Mouse (Mus musculus) cerebellum, adult 2 months (tissue): Measurements from ENCODE around the gene Barx1. TPM values are rescaled to one million over a fixed set of nuclear protein-coding genes. Genes with fewer than 3 reads are reported as not detected.

Experiments
- DNase-seq, 2 experiments: peaks; one replicate each; pipeline ENCODE4 v3.0.0; 2021
- H3K27ac ChIP-seq: fragments of 200-500 bp; 2 replicates; pipeline ENCODE4 v1.5.1; 2012; ENCODE audit warnings: low read length, control low read depth, inconsistent platforms; ENCODE audit not compliant: insufficient read depth
- H3K27me3 ChIP-seq: fragments of 200-500 bp; 2 replicates; pipeline ENCODE4 v1.6.1; 2012; ENCODE audit warnings: inconsistent platforms, mild to moderate bottlenecking, low read length, moderate library complexity; ENCODE audit not compliant: control insufficient read depth, insufficient read depth
- H3K4me1 ChIP-seq: fragments of 200-500 bp; 2 replicates; pipeline ENCODE4 v1.6.1; 2011; ENCODE audit warnings: low read length; ENCODE audit not compliant: control insufficient read depth, insufficient read depth
- H3K4me3 ChIP-seq: fragments of 200-500 bp; replicated peaks from 2 replicates; pipeline ENCODE3; 2011; ENCODE audit warnings: mild to moderate bottlenecking, low read depth, low read length, control low read depth; ENCODE audit not compliant: insufficient read depth
- CTCF ChIP-seq: fragments of 200-500 bp; IDR thresholded peaks from 2 replicates; pipeline ENCODE4 v1.5.1; 2011; ENCODE audit warnings: low read depth, mild to moderate bottlenecking, control low read depth, low read length, moderate library complexity, borderline replicate concordance; ENCODE audit not compliant: insufficient read depth
- POLR2A ChIP-seq: fragments of 200-500 bp; IDR thresholded peaks from 2 replicates; pipeline ENCODE4 v1.6.1; 2011; ENCODE audit warnings: low read length, control low read depth, borderline replicate concordance; ENCODE audit not compliant: insufficient read depth
- WGBS: fragments of 180-500 bp; shearing (Covaris S2); methylation state at CpG from one replicate; pipeline ENCODE4 v1.1.7; 2018; 5-methylcytosine and 5-hydroxymethylcytosine counted together
- polyA plus RNA-seq: library from polyadenylated mRNA; depleted of rRNA; stranded (reverse); fragments of >200 nt; gene quantifications from 2 replicates; pipeline ENCODE4 v1.2.3, GENCODE M21; 2012

Gene Barx1
- polyA plus RNA-seq, 1 experiment = not detected

- DNase-seq = no peak
- H3K27me3 ChIP-seq = peaks cover 39% of the 10 kb centered on the region; the same call in 1 of the 2 replicates
- no peak overlapping the region for H3K4me3 ChIP-seq
- TF ChIP-seq CTCF (no peak), POLR2A (no peak)
- H3K27ac ChIP-seq = no peak overlapping the region
- WGBS = 3% methylated on average over 1 of the region's 1 CpGs
- H3K4me1 ChIP-seq = peaks cover 4% of the 10 kb centered on the region; the same call in 1 of the 2 replicates
Measured at GRCm38 (mm10) chr13:48661561-48661960, 1.2 kb upstream of the Barx1 start.

DNA sequence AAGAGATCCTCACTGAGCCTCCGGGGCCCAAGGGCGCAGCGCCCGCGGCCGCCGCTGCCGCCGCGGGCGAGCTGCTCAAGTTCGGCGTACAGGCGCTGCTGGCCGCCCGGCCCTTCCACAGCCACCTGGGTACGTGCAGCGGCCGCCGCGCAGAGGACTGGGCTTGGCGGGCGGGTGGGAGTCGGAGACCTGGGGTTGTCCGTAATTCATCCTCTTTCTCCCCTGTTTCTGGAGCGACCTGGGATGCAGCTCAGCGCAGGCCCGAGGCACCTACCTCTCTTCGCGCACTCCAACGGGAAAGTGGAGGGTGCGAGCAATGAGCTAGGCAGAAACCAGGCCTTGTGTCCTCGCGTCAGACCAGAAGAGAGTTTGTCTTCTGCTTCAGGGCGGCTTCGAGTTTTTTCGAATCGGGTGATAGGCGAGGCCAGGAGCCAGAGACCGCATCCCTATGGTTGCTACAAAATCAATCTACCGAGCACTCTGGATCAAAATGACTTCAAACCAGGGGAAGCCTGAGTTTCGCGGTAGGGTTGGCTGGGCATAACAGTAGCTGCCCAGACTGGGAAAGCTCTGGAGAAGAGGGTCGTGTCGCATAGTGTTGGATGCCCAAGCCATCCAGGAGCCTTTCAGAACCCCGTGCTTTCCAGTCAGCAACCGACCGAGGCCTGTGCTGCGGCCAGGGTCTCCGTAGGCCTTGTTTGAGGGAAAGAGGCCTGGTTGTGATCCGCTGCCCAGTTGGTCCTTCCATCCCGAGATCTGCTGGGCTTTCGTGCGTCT is 601 bp downstream of the Barx1 start:
- H3K4me3 ChIP-seq = no peak overlapping the region
- peaks cover 4% of the 10 kb centered on the region; the same call in 1 of the 2 replicates for H3K4me1 ChIP-seq
- peak in 1 of 2 experiments; percentile 27 for DNase-seq
- 16% methylated on average over 54 of the region's 54 CpGs for WGBS
- no peak for TF ChIP-seq POLR2A
- TF ChIP-seq CTCF = no peak
- no peak overlapping the region for H3K27ac ChIP-seq
- H3K27me3 ChIP-seq = peaks cover 34% of the 10 kb centered on the region; the same call in 1 of the 2 replicates

GRCm38 (mm10) chr13:48663988-48664339 is 1.2 kb downstream of the Barx1 start:
- 53% methylated on average over 7 of the region's 7 CpGs for WGBS
- Histone ChIP-seq H3K4me3 (no peak overlapping the region), H3K27ac (no peak overlapping the region), H3K27me3 (peaks cover 35% of the 10 kb centered on the region; the same call in 1 of the 2 replicates), H3K4me1 (peaks cover 4% of the 10 kb centered on the region)
- no peak for TF ChIP-seq CTCF
- TF ChIP-seq POLR2A = no peak
- DNase-seq = no peak

GRCm38 (mm10) chr13:48664916-48665655 is 2.3 kb downstream of the Barx1 start:
- Histone ChIP-seq H3K4me1 (peaks cover 4% of the 10 kb centered on the region), H3K4me3 (no peak overlapping the region), H3K27ac (no peak overlapping the region), H3K27me3 (peaks cover 26% of the 10 kb centered on the region; the same call in 1 of the 2 replicates)
- 2% methylated on average over 39 of the region's 39 CpGs for WGBS
- TF ChIP-seq CTCF (no peak), POLR2A (no peak)
- peak in 1 of 2 experiments; percentile 43 for DNase-seq

DNA sequence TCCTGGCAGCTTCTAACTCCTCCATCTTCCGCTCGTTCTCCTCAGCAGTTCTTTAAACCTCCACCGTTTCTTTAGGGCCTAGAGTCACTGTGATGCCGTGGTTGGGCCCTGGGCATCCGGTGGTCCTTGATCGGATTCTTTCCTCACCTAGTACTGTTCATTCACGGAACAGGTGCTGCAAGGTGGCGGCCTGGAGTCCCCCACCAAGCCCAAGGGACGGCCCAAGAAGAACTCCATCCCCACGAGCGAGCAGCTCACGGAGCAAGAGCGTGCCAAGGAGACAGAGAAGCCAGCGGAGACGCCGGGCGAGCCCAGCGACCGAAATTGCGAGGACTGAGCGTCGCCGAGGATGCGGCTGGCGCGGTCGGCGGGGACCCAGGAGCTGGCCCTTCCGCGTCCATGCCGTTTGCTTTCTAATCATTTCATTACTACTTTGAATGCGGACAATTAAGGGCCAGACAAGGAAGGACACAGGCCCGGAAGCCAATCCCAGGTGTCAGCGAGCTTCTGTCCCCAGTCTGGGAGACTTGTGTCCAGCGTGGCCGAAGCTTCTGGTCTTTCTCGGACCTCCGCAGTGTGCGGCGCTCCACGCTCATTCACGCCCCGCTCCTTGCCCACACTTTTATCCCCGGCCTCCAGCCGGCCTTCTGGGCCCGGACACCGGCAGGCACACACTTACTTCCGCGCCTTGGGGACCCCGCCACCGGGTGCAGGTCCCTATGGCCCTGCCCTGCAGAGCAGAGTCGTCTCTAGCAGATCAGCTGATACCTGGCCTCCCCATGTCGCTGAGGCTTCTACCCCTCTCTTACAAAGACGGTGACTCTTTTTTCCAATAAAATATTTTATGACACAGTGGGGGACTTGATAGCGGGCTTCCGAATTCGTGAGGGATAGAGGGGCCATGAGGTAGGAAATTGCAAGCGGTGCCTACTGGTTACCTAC is 3.1 kb downstream of the Barx1 start:
- peaks cover 24% of the 10 kb centered on the region; the same call in 1 of the 2 replicates for H3K27me3 ChIP-seq
- WGBS = 4% methylated on average over 58 of the region's 58 CpGs
- no peak overlapping the region for H3K4me3 ChIP-seq

GRCm38 (mm10) chr13:48667461-48667860 is 4.7 kb downstream of the Barx1 start:
- 26% methylated on average over 4 of the region's 4 CpGs for WGBS
- Histone ChIP-seq H3K4me1 (peaks cover 4% of the 10 kb centered on the region), H3K4me3 (no peak overlapping the region), H3K27ac (no peak overlapping the region), H3K27me3 (peaks cover 22% of the 10 kb centered on the region; the same call in 1 of the 2 replicates)
- DNase-seq = no peak
- no peak for TF ChIP-seq CTCF
- TF ChIP-seq POLR2A = no peak

More for the DNA sequence above, 3.1 kb downstream of the Barx1 start:
- Histone ChIP-seq H3K4me1 (peaks cover 4% of the 10 kb centered on the region), H3K27ac (no peak overlapping the region)
- TF ChIP-seq CTCF (no peak), POLR2A (no peak)
- peak in 1 of 2 experiments; percentile 37 for DNase-seq

GRCm38 (mm10) chr13:48668091-48668975 is 5.5 kb downstream of the Barx1 start:
- WGBS = 5% methylated on average over 33 of the region's 33 CpGs

More at GRCm38 (mm10) chr13:48668091-48668975, 5.5 kb downstream of the Barx1 start:
- DNase-seq = no peak
- peaks cover 21% of the 10 kb centered on the region; the same call in 1 of the 2 replicates for H3K27me3 ChIP-seq
- H3K4me3 ChIP-seq = no peak overlapping the region
- peaks cover 4% of the 10 kb centered on the region for H3K4me1 ChIP-seq
- H3K27ac ChIP-seq = no peak overlapping the region
- TF ChIP-seq POLR2A (no peak), CTCF (no peak)
